Mouse (Mus musculus): Measurements from ENCODE around the gene Dact2.

- TF ChIP-seq USF1 (IDR thresholded peaks at IDR 0.05; ENCODE audit: low read depth, low read length), result no peak
- TF ChIP-seq CTCF (conservative IDR thresholded peaks at IDR 0.05 in 1 of 2, IDR thresholded peaks at IDR 0.05 in 1 of 2; ENCODE audit: low read depth in 2 of 2, low read length in 2 of 2), result no peak
- TF ChIP-seq SIN3A (IDR thresholded peaks at IDR 0.05; ENCODE audit: low read length), result no peak
- no peak for TF ChIP-seq POLR2A (IDR thresholded peaks at IDR 0.05; ENCODE audit: low read depth, low read length)
- TF ChIP-seq MXI1 (IDR thresholded peaks at IDR 0.05; ENCODE audit: low read depth, low read length), result no peak
- no peak for TF ChIP-seq SMC3 (IDR thresholded peaks at IDR 0.05; ENCODE audit: low read depth, low read length)
- no peak for TF ChIP-seq HCFC1 (IDR thresholded peaks at IDR 0.05; ENCODE audit: low read depth, low read length)
- no peak for TF ChIP-seq ZC3H11A (IDR thresholded peaks at IDR 0.05; ENCODE audit: low read depth, low read length)
- TF ChIP-seq GABPA (IDR thresholded peaks at IDR 0.05; ENCODE audit: insufficient replicate concordance, low read depth, low read length), result no peak
- TF ChIP-seq MAFK (IDR thresholded peaks at IDR 0.05; ENCODE audit: insufficient replicate concordance, low read length), result no peak
These were observed 28.4 kb downstream of the Dact2 start for GRCm38 (mm10) chr17:14175704-14176103.

Measured in CH12.LX (cell line).